Mouse (Mus musculus): ENCODE data around the gene D330020A13Rik. TPM values are rescaled to one million over a fixed set of nuclear protein-coding genes. Genes with fewer than 3 reads are reported as not detected.

Gene D330020A13Rik
- 0.69 and 0.86 TPM in 2 replicates for polyA plus RNA-seq (2015; fragmentation: Nextera tagmentation; extraction: Ambion mirVana)

DNA sequence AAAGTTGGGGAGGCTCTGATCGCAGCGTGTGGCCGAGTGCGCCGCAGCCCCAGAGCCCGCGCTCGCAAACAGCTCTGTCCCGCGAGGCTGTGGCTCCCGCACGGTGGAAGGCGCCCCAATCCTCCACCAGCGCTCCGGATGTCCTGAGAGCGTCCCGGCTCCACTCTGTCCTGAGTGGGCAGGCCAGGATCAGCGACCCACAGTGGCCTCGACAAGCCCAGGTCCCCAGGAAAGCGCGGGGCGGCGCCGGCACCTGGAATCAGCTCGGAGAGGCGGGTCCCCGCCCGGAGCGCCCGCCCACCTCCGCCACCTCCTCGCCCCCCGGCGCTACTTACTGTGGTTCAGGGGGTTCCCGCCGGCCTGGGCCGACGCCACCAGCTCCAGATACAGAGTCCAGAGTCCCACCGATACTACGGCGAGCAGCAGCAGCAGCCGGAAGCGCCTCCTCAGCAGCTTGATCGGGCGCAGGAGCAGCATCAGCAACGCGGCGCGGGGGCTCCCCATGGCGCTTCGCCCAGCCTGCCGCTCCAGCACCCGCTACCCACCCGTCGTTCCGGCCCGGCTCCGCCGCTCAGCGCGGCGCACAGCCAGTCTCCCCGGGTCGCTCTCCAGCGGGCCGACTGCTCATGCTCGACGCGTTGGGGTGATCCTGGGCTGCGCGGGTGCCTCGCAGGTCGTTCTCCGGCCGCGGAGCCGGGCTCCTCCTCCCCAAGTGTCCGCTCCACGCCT lies at the start of gene D330020A13Rik, which contains the start of gene B4galnt3:
TSS of gene D330020A13Rik (plus strand) at position 309 of the 729 bp plus-strand sequence.
TSS of gene B4galnt3 (minus strand) at position 504 of the 729 bp plus-strand sequence.

Other genes starting within 250 kb of the D330020A13Rik start
- gene Ninj2, start 201.0 kb upstream of the D330020A13Rik start, polyA plus RNA-seq (2015; fragmentation: Nextera tagmentation; extraction: Ambion mirVana): not detected in 2 replicates
- gene B4galnt3, start 195 bp downstream of the D330020A13Rik start, polyA plus RNA-seq (2015; fragmentation: Nextera tagmentation; extraction: Ambion mirVana): 0.50 and 0.52 TPM in 2 replicates
- gene Kdm5a, start 69.8 kb downstream of the D330020A13Rik start, polyA plus RNA-seq (2015; fragmentation: Nextera tagmentation; extraction: Ambion mirVana): 20.8 and 22.0 TPM in 2 replicates
- 12.7 and 14.4 TPM in 2 replicates for gene Ccdc77, start 70.0 kb downstream of the D330020A13Rik start, polyA plus RNA-seq (2015; fragmentation: Nextera tagmentation; extraction: Ambion mirVana)
- gene Il17ra, start 168.9 kb downstream of the D330020A13Rik start, polyA plus RNA-seq (2015; fragmentation: Nextera tagmentation; extraction: Ambion mirVana): 1.9 and 2.4 TPM in 2 replicates
- gene Tmem121b, start 199.4 kb downstream of the D330020A13Rik start, polyA plus RNA-seq (2015; fragmentation: Nextera tagmentation; extraction: Ambion mirVana): 0.04 TPM in 1 of 2 replicates, not detected in the other
- gene Hdhd5, start 237.0 kb downstream of the D330020A13Rik start, polyA plus RNA-seq (2015; fragmentation: Nextera tagmentation; extraction: Ambion mirVana): 12.5 and 14.2 TPM in 2 replicates

All from skeletal muscle tissue, postnatal 0 days (tissue).